Mouse (Mus musculus) testis, adult 2 months (tissue): ENCODE data around the gene Sbds.

Experiments used
- CTCF ChIP-seq: fragments of 200-500 bp; IDR thresholded peaks from 2 replicates; pipeline ENCODE4 v1.5.1; 2012; ENCODE audit warnings: low read depth, mild to moderate bottlenecking, inconsistent platforms, low read length, moderate library complexity; ENCODE audit not compliant: control insufficient read depth, insufficient read depth, insufficient replicate concordance
- POLR2A ChIP-seq: fragments of 200-500 bp; IDR thresholded peaks from 2 replicates; pipeline ENCODE4 v1.6.1; 2012; ENCODE audit warnings: low read depth, mild to moderate bottlenecking, inconsistent platforms, low read length, moderate library complexity; ENCODE audit not compliant: control insufficient read depth

- TF ChIP-seq CTCF (peak; percentile 60; the same call in 1 of the 2 replicates), POLR2A (no peak)
Measured at GRCm38 (mm10) chr5:130290242-130290641, 34.9 kb upstream of the Sbds start.
